Mouse (Mus musculus): Measurements from ENCODE around the gene Armh3. TPM values are rescaled to one million over a fixed set of nuclear protein-coding genes. Genes with fewer than 3 reads are reported as not detected.

The Armh3 gene
- polyA plus RNA-seq (2014; fragmentation: Nextera tagmentation; extraction: Ambion mirVana) = 9.6 and 11.9 TPM in 2 replicates

GRCm38 (mm10) chr19:45997785-45998693, at the start of gene Armh3:
Gene Armh3, minus strand, starts transcription at chr19:45998488.
- Histone ChIP-seq H3K9ac (ENCODE audit: low read depth, low read length) (peak within 1 kb of the TSS; percentile 97), H3K36me3 (ENCODE audit: control insufficient read depth, insufficient read depth, low read length) (no peaks in the 10 kb centered on the region; the same call in 1 of the 2 replicates), H3K27ac (ENCODE audit: low read depth, low read length) (peak within 1 kb of the TSS; percentile 94), H3K4me3 (ENCODE audit: low read depth, low read length) (peak within 1 kb of the TSS; percentile 86), H3K9me3 (replicated peaks; ENCODE audit: control insufficient read depth, low read length) (peaks cover 2% of the 10 kb centered on the region; the same call in 1 of the 2 replicates), H3K4me1 (ENCODE audit: control insufficient read depth, insufficient read depth, low read length) (no peaks in the 10 kb centered on the region), H3K4me2 (peak within 1 kb of the TSS; percentile 79), H3K27me3 (ENCODE audit: control insufficient read depth, insufficient read depth, low read length) (no peaks in the 10 kb centered on the region)
- ATAC-seq (replicated peaks; ENCODE audit: insufficient number of reproducible peaks, low FRiP score, low TSS enrichment) = peak; percentile 90
- WGBS (ENCODE audit: insufficient replicate concordance) = 1% methylated on average over 73 of the region's 76 CpGs

DNA sequence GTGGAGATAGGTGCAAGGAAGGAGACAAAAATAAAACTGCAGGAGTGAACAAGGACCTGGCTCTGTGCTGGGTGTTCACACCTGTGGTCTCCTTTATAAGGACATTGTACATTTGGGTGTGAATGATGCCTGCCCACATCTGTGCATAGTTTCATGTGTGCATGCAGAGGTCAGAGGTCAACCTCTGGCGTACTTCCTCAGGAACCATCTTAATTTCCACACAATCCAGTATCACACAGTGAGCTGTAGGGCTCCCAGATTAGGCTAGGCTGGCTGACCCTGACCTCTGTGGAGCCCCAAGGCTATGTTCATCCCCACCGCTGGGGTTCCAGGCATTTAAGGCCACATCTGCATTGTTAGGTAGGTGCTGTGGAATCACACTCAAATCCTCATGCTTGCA, 49.1 kb upstream of the Armh3 start:
- WGBS (ENCODE audit: insufficient replicate concordance) = 62% methylated on average over 2 of the region's 2 CpGs
- no peak overlapping the region for H3K4me2 ChIP-seq
- H3K9me3 ChIP-seq (replicated peaks; ENCODE audit: control insufficient read depth, low read length) = no peaks in the 10 kb centered on the region
- H3K4me3 ChIP-seq (ENCODE audit: low read depth, low read length) = no peak overlapping the region
- H3K27ac ChIP-seq (ENCODE audit: low read depth, low read length) = no peak overlapping the region
- H3K4me1 ChIP-seq (ENCODE audit: control insufficient read depth, insufficient read depth, low read length) = peaks cover 31% of the 10 kb centered on the region
- no peaks in the 10 kb centered on the region for H3K36me3 ChIP-seq (ENCODE audit: control insufficient read depth, insufficient read depth, low read length)
- H3K9ac ChIP-seq (ENCODE audit: low read depth, low read length) = no peak overlapping the region
- no peak for ATAC-seq (replicated peaks; ENCODE audit: insufficient number of reproducible peaks, low FRiP score, low TSS enrichment)
- no peaks in the 10 kb centered on the region for H3K27me3 ChIP-seq (ENCODE audit: control insufficient read depth, insufficient read depth, low read length)

- Histone ChIP-seq H3K27me3 (ENCODE audit: control insufficient read depth, insufficient read depth, low read length) (no peaks in the 10 kb centered on the region), H3K4me2 (peak overlapping the region; percentile 84), H3K4me3 (ENCODE audit: low read depth, low read length) (no peak overlapping the region), H3K27ac (ENCODE audit: low read depth, low read length) (peak overlapping the region; percentile 98; the same call in 1 of the 2 replicates), H3K9ac (ENCODE audit: low read depth, low read length) (no peak overlapping the region), H3K4me1 (ENCODE audit: control insufficient read depth, insufficient read depth, low read length) (peaks cover 39% of the 10 kb centered on the region), H3K36me3 (ENCODE audit: control insufficient read depth, insufficient read depth, low read length) (no peaks in the 10 kb centered on the region), H3K9me3 (replicated peaks; ENCODE audit: control insufficient read depth, low read length) (no peaks in the 10 kb centered on the region)
- WGBS (ENCODE audit: insufficient replicate concordance) = under 1% methylated on average over 10 of the region's 10 CpGs
- no peak for ATAC-seq (replicated peaks; ENCODE audit: insufficient number of reproducible peaks, low FRiP score, low TSS enrichment)
Observed at GRCm38 (mm10) chr19:46046621-46047025, 48.3 kb upstream of the Armh3 start.

DNA sequence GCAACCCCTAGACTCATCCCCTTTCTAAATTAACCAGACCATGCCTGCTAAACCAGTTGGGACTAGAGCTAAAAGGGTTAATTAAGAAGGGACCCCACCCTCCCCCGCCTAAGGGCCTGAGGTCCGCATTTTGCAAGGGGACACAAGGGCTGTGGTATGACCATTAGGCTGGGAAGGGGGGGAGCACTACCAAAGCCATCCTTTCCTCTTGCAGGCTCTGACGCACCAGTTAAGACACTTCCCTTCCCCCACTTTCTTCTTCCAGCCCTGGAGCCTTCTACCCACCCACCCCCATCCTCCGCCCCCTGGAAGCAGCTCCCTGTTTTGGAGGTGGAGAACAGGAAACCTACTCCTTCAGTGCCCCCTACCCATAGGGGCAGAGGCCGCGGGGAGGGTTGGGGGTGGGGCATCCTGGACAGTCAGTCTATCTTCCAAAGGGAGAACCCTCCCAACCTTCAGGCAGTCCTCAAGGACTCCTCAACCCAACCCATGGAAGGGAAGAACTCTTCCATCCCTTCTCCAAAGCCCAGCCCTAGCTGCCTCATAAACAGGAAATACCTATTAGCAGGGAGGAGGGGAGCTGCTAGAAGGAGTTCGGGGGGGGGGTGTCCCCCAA, 47.5 kb upstream of the Armh3 start:
- H3K9me3 ChIP-seq (replicated peaks; ENCODE audit: control insufficient read depth, low read length) = no peaks in the 10 kb centered on the region
- ATAC-seq (replicated peaks; ENCODE audit: insufficient number of reproducible peaks, low FRiP score, low TSS enrichment) = peak; percentile 23
- no peaks in the 10 kb centered on the region for H3K36me3 ChIP-seq (ENCODE audit: control insufficient read depth, insufficient read depth, low read length)
- WGBS (ENCODE audit: insufficient replicate concordance) = 0% methylated on average over 7 of the region's 7 CpGs
- H3K27me3 ChIP-seq (ENCODE audit: control insufficient read depth, insufficient read depth, low read length) = no peaks in the 10 kb centered on the region
- peak overlapping the region; percentile 98 for H3K27ac ChIP-seq (ENCODE audit: low read depth, low read length)
- peak overlapping the region; percentile 84 for H3K4me2 ChIP-seq
- peaks cover 47% of the 10 kb centered on the region for H3K4me1 ChIP-seq (ENCODE audit: control insufficient read depth, insufficient read depth, low read length)
- peak overlapping the region; percentile 96 for H3K4me3 ChIP-seq (ENCODE audit: low read depth, low read length)
- H3K9ac ChIP-seq (ENCODE audit: low read depth, low read length) = peak overlapping the region; percentile 96

DNA sequence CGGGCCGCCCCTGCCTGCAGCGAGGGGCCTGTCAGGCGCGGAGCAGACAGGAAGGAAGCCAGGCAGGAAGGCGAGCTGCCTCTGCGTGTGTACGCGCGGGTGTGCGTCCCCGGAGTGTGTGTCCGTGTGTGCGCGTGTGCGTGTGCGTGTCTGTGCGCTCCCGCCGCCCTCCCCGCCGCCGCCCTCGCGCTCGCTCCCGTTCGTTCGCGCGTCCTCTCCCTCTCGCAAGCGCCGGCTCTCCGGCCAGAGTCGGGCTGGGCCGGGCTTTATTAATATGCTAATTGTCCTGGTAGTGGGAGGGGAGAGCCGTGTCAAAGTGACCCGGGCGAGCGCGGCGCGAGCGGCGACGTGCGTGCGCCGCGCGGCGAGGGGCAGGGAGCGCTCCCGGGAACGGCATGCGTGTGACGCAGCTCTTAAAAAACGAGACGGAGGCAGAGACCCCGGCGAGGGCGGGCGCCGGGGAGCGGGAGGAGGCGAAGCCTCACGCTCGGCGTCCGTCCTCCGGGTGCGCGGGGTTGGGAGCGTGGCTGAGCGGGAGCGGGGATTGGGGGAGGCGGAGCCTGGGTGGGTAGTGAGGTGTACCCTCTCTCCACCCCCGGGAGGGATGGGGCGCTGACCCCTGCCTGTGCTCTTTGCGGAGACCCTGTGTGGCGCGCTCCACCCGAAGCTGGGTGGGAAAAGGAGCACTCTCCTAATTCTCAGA, 46.9 kb upstream of the Armh3 start, which contains the start of gene Ldb1:
TSS of gene Ldb1 (minus strand) at position 222 of the 703 bp plus-strand sequence.
- Histone ChIP-seq H3K4me1 (ENCODE audit: control insufficient read depth, insufficient read depth, low read length) (peaks cover 54% of the 10 kb centered on the region), H3K27me3 (ENCODE audit: control insufficient read depth, insufficient read depth, low read length) (no peaks in the 10 kb centered on the region), H3K4me2 (peak within 1 kb of the TSS; percentile 84), H3K27ac (ENCODE audit: low read depth, low read length) (peak within 1 kb of the TSS; percentile 98), H3K9me3 (replicated peaks; ENCODE audit: control insufficient read depth, low read length) (no peaks in the 10 kb centered on the region), H3K9ac (ENCODE audit: low read depth, low read length) (peak within 1 kb of the TSS; percentile 96), H3K36me3 (ENCODE audit: control insufficient read depth, insufficient read depth, low read length) (no peaks in the 10 kb centered on the region), H3K4me3 (ENCODE audit: low read depth, low read length) (peak within 1 kb of the TSS; percentile 96)
- WGBS (ENCODE audit: insufficient replicate concordance) = under 1% methylated on average over 77 of the region's 84 CpGs
- ATAC-seq (replicated peaks; ENCODE audit: insufficient number of reproducible peaks, low FRiP score, low TSS enrichment) = peak; percentile 65

DNA sequence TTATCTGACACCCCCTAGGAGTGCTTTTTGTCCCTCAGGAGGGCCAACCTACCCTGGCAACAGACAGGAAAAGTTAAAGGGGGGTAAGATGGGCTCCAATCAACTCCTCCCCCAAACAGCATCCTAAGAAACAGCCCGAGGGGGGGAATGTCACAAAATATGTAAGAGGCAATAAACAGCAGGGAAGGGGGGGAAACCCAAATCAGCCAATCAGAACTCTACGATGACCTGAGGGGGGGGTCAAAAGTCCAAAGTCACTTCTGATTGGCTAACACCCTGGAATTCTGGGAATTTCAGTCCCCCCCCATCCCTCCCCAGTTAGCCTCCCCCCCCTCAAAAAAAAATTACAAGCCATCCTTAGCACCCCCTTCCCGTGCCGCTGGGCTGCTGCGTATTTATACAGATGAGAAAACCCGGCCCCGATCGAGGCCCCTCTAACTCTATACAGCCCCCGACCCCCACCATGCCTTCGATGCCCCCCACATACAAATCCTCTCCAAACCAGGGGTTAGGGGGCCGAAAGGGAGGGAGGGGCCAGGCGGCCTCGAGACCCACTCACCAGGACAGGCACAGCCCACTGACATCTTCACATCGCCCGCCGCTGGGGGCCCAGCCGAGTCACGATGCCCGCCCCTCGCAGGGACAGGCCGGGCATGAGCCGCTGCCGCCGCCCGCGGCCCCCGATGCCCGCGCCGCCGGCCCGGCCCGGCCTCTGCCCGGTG, 46.1 kb upstream of the Armh3 start, which contains the start of gene Pprc1:
TSS of gene Pprc1 (plus strand) at position 616 of the 722 bp plus-strand sequence.
- peaks cover 58% of the 10 kb centered on the region for H3K4me1 ChIP-seq (ENCODE audit: control insufficient read depth, insufficient read depth, low read length)
- H3K9ac ChIP-seq (ENCODE audit: low read depth, low read length) = peak within 1 kb of the TSS; percentile 96
- no peaks in the 10 kb centered on the region for H3K9me3 ChIP-seq (replicated peaks; ENCODE audit: control insufficient read depth, low read length)
- H3K36me3 ChIP-seq (ENCODE audit: control insufficient read depth, insufficient read depth, low read length) = no peaks in the 10 kb centered on the region
- H3K4me2 ChIP-seq = peak within 1 kb of the TSS; percentile 84
- no peaks in the 10 kb centered on the region for H3K27me3 ChIP-seq (ENCODE audit: control insufficient read depth, insufficient read depth, low read length)
- 0% methylated on average over 30 of the region's 34 CpGs for WGBS (ENCODE audit: insufficient replicate concordance)
- H3K4me3 ChIP-seq (ENCODE audit: low read depth, low read length) = peak within 1 kb of the TSS; percentile 96
- H3K27ac ChIP-seq (ENCODE audit: low read depth, low read length) = peak within 1 kb of the TSS; percentile 98
- 0 out of 2 replicates have a peak, but pooled peaks have one; percentile 0 for ATAC-seq (replicated peaks; ENCODE audit: insufficient number of reproducible peaks, low FRiP score, low TSS enrichment)

GRCm38 (mm10) chr19:46043380-46043779, 45.1 kb upstream of the Armh3 start:
- Histone ChIP-seq H3K36me3 (ENCODE audit: control insufficient read depth, insufficient read depth, low read length) (no peaks in the 10 kb centered on the region), H3K4me1 (ENCODE audit: control insufficient read depth, insufficient read depth, low read length) (peaks cover 63% of the 10 kb centered on the region), H3K4me3 (ENCODE audit: low read depth, low read length) (peak overlapping the region; percentile 96), H3K9me3 (replicated peaks; ENCODE audit: control insufficient read depth, low read length) (no peaks in the 10 kb centered on the region), H3K27me3 (ENCODE audit: control insufficient read depth, insufficient read depth, low read length) (no peaks in the 10 kb centered on the region), H3K4me2 (peak overlapping the region; percentile 84), H3K27ac (ENCODE audit: low read depth, low read length) (peak overlapping the region; percentile 98), H3K9ac (ENCODE audit: low read depth, low read length) (peak overlapping the region; percentile 96; the same call in 1 of the 2 replicates)
- no peak for ATAC-seq (replicated peaks; ENCODE audit: insufficient number of reproducible peaks, low FRiP score, low TSS enrichment)
- 72% methylated on average over 7 of the region's 7 CpGs for WGBS (ENCODE audit: insufficient replicate concordance)
